Mouse (Mus musculus): ENCODE measurements around the gene Cbwd1. TPM values are rescaled to one million over a fixed set of nuclear protein-coding genes. Genes with fewer than 3 reads are reported as not detected.
"Not testable (repeated sequence)": the region's sequence is repeated elsewhere in the genome, so short reads cannot be mapped to it uniquely, and the experiment has no call there.

Cbwd1 gene
- polyA plus RNA-seq, 1 experiment from 2014 or later, result 22.4 TPM

- Histone ChIP-seq H3K9ac (no peak within 1 kb of the TSS), H3K27ac (no peak within 1 kb of the TSS)
- no peak for ATAC-seq (ENCODE audit: low FRiP score, low read depth)
Observed at GRCm38 (mm10) chr19:24900581-24901220, 60.7 kb downstream of the Cbwd1 start, which contains the start of gene Foxd4. Gene Foxd4 (minus strand): TSS chr19:24901197.

GRCm38 (mm10) chr19:24899578-24900544 lies 61.5 kb downstream of the Cbwd1 start:
- peaks cover 24% of the 10 kb centered on the region for H3K4me1 ChIP-seq
- H3K36me3 ChIP-seq, result no peaks in the 10 kb centered on the region
- H3K27ac ChIP-seq, result no peak overlapping the region
- peaks cover 88% of the 10 kb centered on the region for H3K27me3 ChIP-seq (replicated peaks)
- under 1% methylated on average over 84 of the region's 84 CpGs for WGBS
- peak overlapping the region; percentile 64 for H3K4me2 ChIP-seq (replicated peaks)
- no peak overlapping the region for H3K9ac ChIP-seq
- peak overlapping the region; percentile 33 for H3K4me3 ChIP-seq
- ATAC-seq (ENCODE audit: low FRiP score, low read depth), result peak; percentile 56
- no peaks in the 10 kb centered on the region for H3K9me3 ChIP-seq

More at GRCm38 (mm10) chr19:24900581-24901220, 60.7 kb downstream of the Cbwd1 start, which contains the start of gene Foxd4:
- H3K4me2 ChIP-seq (replicated peaks), result peak within 1 kb of the TSS; percentile 64
- H3K36me3 ChIP-seq, result no peaks in the 10 kb centered on the region
- WGBS, result under 1% methylated on average over 27 of the region's 27 CpGs
- H3K27me3 ChIP-seq (replicated peaks), result peaks cover 81% of the 10 kb centered on the region
- H3K9me3 ChIP-seq, result no peaks in the 10 kb centered on the region
- H3K4me3 ChIP-seq, result peak within 1 kb of the TSS; percentile 33
- H3K4me1 ChIP-seq, result peaks cover 24% of the 10 kb centered on the region

GRCm38 (mm10) chr19:24898737-24899577 lies 62.5 kb downstream of the Cbwd1 start:
- H3K9ac ChIP-seq, result no peak overlapping the region
- ATAC-seq (ENCODE audit: low FRiP score, low read depth), result no peak

GRCm38 (mm10) chr19:24897896-24898736 lies 63.3 kb downstream of the Cbwd1 start:
- peak overlapping the region; percentile 44; the same call in 1 of the 2 replicates for H3K4me2 ChIP-seq (replicated peaks)
- H3K27ac ChIP-seq, result no peak overlapping the region
- H3K36me3 ChIP-seq, result no peaks in the 10 kb centered on the region
- under 1% methylated on average over 20 of the region's 20 CpGs for WGBS
- peaks cover 24% of the 10 kb centered on the region for H3K4me1 ChIP-seq
- H3K9ac ChIP-seq, result no peak overlapping the region
- H3K4me3 ChIP-seq, result no peak overlapping the region
- no peaks in the 10 kb centered on the region for H3K9me3 ChIP-seq
- H3K27me3 ChIP-seq (replicated peaks), result peaks cover 78% of the 10 kb centered on the region
- no peak for ATAC-seq (ENCODE audit: low FRiP score, low read depth)

More at GRCm38 (mm10) chr19:24898737-24899577, 62.5 kb downstream of the Cbwd1 start:
- peak overlapping the region; percentile 33 for H3K4me3 ChIP-seq
- H3K4me1 ChIP-seq, result peaks cover 24% of the 10 kb centered on the region
- H3K36me3 ChIP-seq, result no peaks in the 10 kb centered on the region
- H3K9me3 ChIP-seq, result no peaks in the 10 kb centered on the region
- H3K4me2 ChIP-seq (replicated peaks), result peak overlapping the region; percentile 64
- WGBS, result 2% methylated on average over 34 of the region's 34 CpGs
- H3K27me3 ChIP-seq (replicated peaks), result peaks cover 83% of the 10 kb centered on the region
- no peak overlapping the region for H3K27ac ChIP-seq

GRCm38 (mm10) chr19:24897006-24897895 lies 64.2 kb downstream of the Cbwd1 start:
- no peak overlapping the region for H3K9ac ChIP-seq
- H3K9me3 ChIP-seq, result no peaks in the 10 kb centered on the region
- peaks cover 70% of the 10 kb centered on the region for H3K27me3 ChIP-seq (replicated peaks)
- WGBS, result 1% methylated on average over 57 of the region's 57 CpGs
- ATAC-seq (ENCODE audit: low FRiP score, low read depth), result no peak
- H3K27ac ChIP-seq, result no peak overlapping the region
- H3K36me3 ChIP-seq, result no peaks in the 10 kb centered on the region
- peaks cover 24% of the 10 kb centered on the region for H3K4me1 ChIP-seq
- peak overlapping the region; percentile 44 for H3K4me2 ChIP-seq (replicated peaks)
- H3K4me3 ChIP-seq, result peak overlapping the region; percentile 13; the same call in 1 of the 2 replicates

- no peak overlapping the region for H3K4me3 ChIP-seq
- H3K4me1 ChIP-seq, result peaks cover 24% of the 10 kb centered on the region
- H3K9me3 ChIP-seq, result no peaks in the 10 kb centered on the region
- H3K9ac ChIP-seq, result no peak overlapping the region
- peaks cover 62% of the 10 kb centered on the region for H3K27me3 ChIP-seq (replicated peaks)
- no peaks in the 10 kb centered on the region for H3K36me3 ChIP-seq
- no peak for ATAC-seq (ENCODE audit: low FRiP score, low read depth)
- H3K27ac ChIP-seq, result no peak overlapping the region
- WGBS, result 16% methylated on average over 4 of the region's 4 CpGs
- H3K4me2 ChIP-seq (replicated peaks), result no peak overlapping the region
Observed at GRCm38 (mm10) chr19:24896536-24896935, 64.9 kb downstream of the Cbwd1 start.

- Histone ChIP-seq H3K27me3 (replicated peaks) (0 out of 2 replicates have a peak, but pooled peaks cover 2% of the 10 kb centered on the region), H3K9ac (no peak overlapping the region), H3K4me1 (no peaks in the 10 kb centered on the region), H3K9me3 (no peaks in the 10 kb centered on the region), H3K4me2 (replicated peaks) (no peak overlapping the region), H3K4me3 (no peak overlapping the region), H3K36me3 (no peaks in the 10 kb centered on the region), H3K27ac (no peak overlapping the region)
- no peak for ATAC-seq (ENCODE audit: low FRiP score, low read depth)
- 87% methylated on average over 3 of the region's 3 CpGs for WGBS
Observed at GRCm38 (mm10) chr19:24886888-24887287, 74.5 kb downstream of the Cbwd1 start.

GRCm38 (mm10) chr19:24885504-24885903 lies 75.9 kb downstream of the Cbwd1 start:
- Histone ChIP-seq H3K4me2 (replicated peaks) (no peak overlapping the region), H3K9me3 (no peaks in the 10 kb centered on the region), H3K4me3 (no peak overlapping the region), H3K9ac (no peak overlapping the region), H3K27me3 (replicated peaks) (0 out of 2 replicates have a peak, but pooled peaks cover 2% of the 10 kb centered on the region), H3K4me1 (no peaks in the 10 kb centered on the region), H3K36me3 (no peaks in the 10 kb centered on the region), H3K27ac (no peak overlapping the region)
- 0 out of 2 replicates have a peak, but pooled peaks have one; percentile 37 for ATAC-seq (ENCODE audit: low FRiP score, low read depth)
- 10% methylated on average over 5 of the region's 5 CpGs for WGBS

GRCm38 (mm10) chr19:24881237-24881636 lies 80.2 kb downstream of the Cbwd1 start:
- H3K4me3 ChIP-seq, result no peak overlapping the region
- no peak overlapping the region for H3K4me2 ChIP-seq (replicated peaks)
- H3K9ac ChIP-seq, result no peak overlapping the region
- H3K4me1 ChIP-seq, result no peaks in the 10 kb centered on the region
- H3K27ac ChIP-seq, result no peak overlapping the region
- ATAC-seq (ENCODE audit: low FRiP score, low read depth), result no peak
- no peaks in the 10 kb centered on the region for H3K9me3 ChIP-seq
- H3K36me3 ChIP-seq, result no peaks in the 10 kb centered on the region
- H3K27me3 ChIP-seq (replicated peaks), result 0 out of 2 replicates have a peak, but pooled peaks cover 2% of the 10 kb centered on the region
- 76% methylated on average over 4 of the region's 4 CpGs for whole genome bisulfite sequencing

- H3K4me3 ChIP-seq; H3K27ac ChIP-seq; H3K9me3 ChIP-seq; H3K9ac ChIP-seq; H3K4me1 ChIP-seq; H3K27me3 ChIP-seq (replicated peaks); H3K4me2 ChIP-seq (replicated peaks); H3K36me3 ChIP-seq; ATAC-seq (ENCODE audit: low FRiP score, low read depth): not testable (repeated sequence)
- 82% methylated on average over 23 of the region's 26 CpGs for WGBS
Observed at GRCm38 (mm10) chr19:24875129-24875870, 86.1 kb downstream of the Cbwd1 start, which contains the start of gene Gm10053. Gene Gm10053 (plus strand): TSS chr19:24875686.
